Mouse (Mus musculus): ENCODE measurements around the gene Gm17428.

The Gm17428 gene

DNA sequence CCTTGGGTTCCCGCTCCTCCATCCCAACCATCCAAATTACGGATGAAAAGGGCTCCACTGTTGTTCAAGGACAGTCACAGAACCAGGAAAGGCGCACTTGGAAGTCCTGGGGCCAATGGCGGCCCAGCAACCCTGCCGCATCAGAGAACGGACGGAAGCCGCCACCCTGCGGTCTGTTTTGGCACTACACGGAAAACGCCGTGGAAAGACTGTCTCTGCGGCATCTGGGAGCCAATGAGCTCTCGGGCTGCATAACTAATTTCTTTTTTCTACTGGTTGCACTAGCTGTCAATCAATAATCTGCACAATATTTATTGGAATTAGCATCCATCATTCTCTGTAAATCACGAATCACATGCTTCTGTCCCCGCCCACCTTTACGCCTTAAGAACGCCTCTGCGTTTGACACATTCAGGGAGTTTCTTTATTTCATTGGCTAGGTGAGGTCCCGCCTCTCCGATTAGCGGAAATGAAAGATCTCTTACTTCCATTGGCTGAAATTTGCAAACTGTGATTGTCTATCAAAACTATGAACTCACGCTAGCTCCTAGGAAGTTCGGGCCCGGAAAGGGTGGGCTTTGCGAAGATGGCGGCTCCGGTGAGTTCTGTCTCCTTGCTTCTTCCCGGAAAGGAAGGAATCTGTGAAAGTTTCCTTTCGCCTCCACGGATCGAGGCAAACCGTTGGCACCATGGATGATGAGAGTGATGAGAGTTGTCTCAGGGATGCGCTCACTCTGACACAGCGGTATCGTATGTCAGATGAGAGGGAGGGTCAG lies 38.4 kb downstream of the Gm17428 start, which contains the start of gene Ngdn:
Gene Ngdn, plus strand, starts transcription at position 464 of the 776 bp plus-strand sequence.
- DNase-seq, result peak; percentile 99

- DNase-seq, result no peak
Observed at GRCm38 (mm10) chr14:55015767-55016111, 39.0 kb downstream of the Gm17428 start.

GRCm38 (mm10) chr14:55016876-55017275 lies 40.1 kb downstream of the Gm17428 start:
- no peak for DNase-seq

DNA sequence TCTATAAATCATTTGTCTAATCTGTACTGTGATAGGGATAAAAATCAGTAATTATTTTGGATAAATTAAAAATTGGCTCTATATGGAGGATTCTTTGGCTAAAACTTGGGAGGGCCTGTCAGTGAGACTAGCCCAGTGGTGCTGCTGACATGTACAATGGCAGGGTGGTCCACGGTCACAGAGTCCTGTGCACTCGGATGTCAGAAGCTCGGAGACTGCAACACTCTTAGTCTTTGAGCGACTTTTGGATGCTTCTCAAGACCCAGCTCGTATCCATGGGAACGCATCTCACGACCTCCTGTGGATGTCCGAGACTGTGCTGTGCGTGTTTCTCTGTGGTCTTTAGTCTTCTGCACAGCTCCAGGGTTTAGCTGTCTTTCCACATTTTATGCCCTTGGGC lies 43.7 kb downstream of the Gm17428 start:
- DNase-seq, result no peak

DNA sequence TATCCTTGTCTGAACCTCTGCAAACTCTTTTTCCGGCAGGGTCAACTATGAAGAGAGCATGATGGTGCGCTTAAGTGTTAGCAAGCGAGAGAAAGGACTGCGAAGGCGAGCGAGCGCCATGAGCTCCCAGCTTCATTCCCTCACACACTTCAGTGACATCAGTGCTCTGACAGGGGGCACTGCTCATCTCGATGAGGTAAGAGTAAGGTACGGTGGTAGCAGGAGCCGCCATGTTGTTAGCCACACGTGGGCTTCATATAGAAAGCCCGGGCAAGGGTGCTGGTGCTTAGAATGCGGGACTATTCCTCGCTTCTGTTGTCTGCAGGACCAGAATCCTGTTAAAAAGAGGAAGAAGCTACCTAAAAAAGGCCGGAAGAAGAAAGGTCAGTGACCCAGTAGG lies 46.3 kb downstream of the Gm17428 start:
- DNase-seq, result no peak

- peak; percentile 72 for DNase-seq
Observed at GRCm38 (mm10) chr14:55024236-55024635, 47.5 kb downstream of the Gm17428 start.

GRCm38 (mm10) chr14:55025527-55025926 lies 48.8 kb downstream of the Gm17428 start:
- no peak for DNase-seq
